Mouse (Mus musculus) kidney, adult 8-10 months (tissue): ENCODE data around the gene Commd3.

Source experiments
- DNase-seq, 2 experiments: peaks; one replicate each; pipeline ENCODE4 v3.0.0; 2022

The Commd3 gene

GRCm38 (mm10) chr2:18724462-18724861 lies 52.3 kb downstream of the Commd3 start:
- no peak for DNase-seq
